Mouse (Mus musculus): ENCODE measurements around the gene Slc35e2. TPM values are rescaled to one million over a fixed set of nuclear protein-coding genes. Genes with fewer than 3 reads are reported as not detected.

Gene Slc35e2
- polyA plus RNA-seq, 1 experiment from 2014 or later: 6.3 TPM

GRCm38 (mm10) chr4:155605132-155605531 is 3.9 kb downstream of the Slc35e2 start:
- Histone ChIP-seq H3K9ac (ENCODE audit: low read length) (no peak overlapping the region), H3K27ac (ENCODE audit: low read length) (no peak overlapping the region), H3K4me1 (ENCODE audit: control insufficient read depth, insufficient read depth, low read length) (peaks cover 6% of the 10 kb centered on the region), H3K36me3 (ENCODE audit: control insufficient read depth, insufficient read depth, low read length) (peaks cover 2% of the 10 kb centered on the region; the same call in 1 of the 2 replicates), H3K4me2 (ENCODE audit: low read depth, low read length) (no peak overlapping the region), H3K4me3 (replicated peaks; ENCODE audit: low read length) (no peak overlapping the region), H3K9me3 (replicated peaks; ENCODE audit: control insufficient read depth, low read length) (no peaks in the 10 kb centered on the region), H3K27me3 (ENCODE audit: control insufficient read depth, insufficient read depth, low read length) (no peaks in the 10 kb centered on the region)
- no peak for ATAC-seq (ENCODE audit: insufficient read depth, low FRiP score)
- WGBS: 74% methylated on average over 4 of the region's 4 CpGs

GRCm38 (mm10) chr4:155606825-155607224 is 5.6 kb downstream of the Slc35e2 start:
- WGBS: 61% methylated on average over 2 of the region's 2 CpGs
- Histone ChIP-seq H3K4me2 (ENCODE audit: low read depth, low read length) (no peak overlapping the region), H3K27me3 (ENCODE audit: control insufficient read depth, insufficient read depth, low read length) (no peaks in the 10 kb centered on the region), H3K9ac (ENCODE audit: low read length) (no peak overlapping the region), H3K9me3 (replicated peaks; ENCODE audit: control insufficient read depth, low read length) (no peaks in the 10 kb centered on the region), H3K4me3 (replicated peaks; ENCODE audit: low read length) (no peak overlapping the region), H3K4me1 (ENCODE audit: control insufficient read depth, insufficient read depth, low read length) (peaks cover 6% of the 10 kb centered on the region), H3K36me3 (ENCODE audit: control insufficient read depth, insufficient read depth, low read length) (peaks cover 5% of the 10 kb centered on the region; the same call in 1 of the 2 replicates), H3K27ac (ENCODE audit: low read length) (no peak overlapping the region)
- ATAC-seq (ENCODE audit: insufficient read depth, low FRiP score): no peak

GRCm38 (mm10) chr4:155611860-155612259 is 10.6 kb downstream of the Slc35e2 start:
- Histone ChIP-seq H3K9ac (ENCODE audit: low read length) (no peak overlapping the region), H3K4me1 (ENCODE audit: control insufficient read depth, insufficient read depth, low read length) (no peaks in the 10 kb centered on the region), H3K9me3 (replicated peaks; ENCODE audit: control insufficient read depth, low read length) (no peaks in the 10 kb centered on the region), H3K36me3 (ENCODE audit: control insufficient read depth, insufficient read depth, low read length) (peaks cover 13% of the 10 kb centered on the region; the same call in 1 of the 2 replicates), H3K4me2 (ENCODE audit: low read depth, low read length) (no peak overlapping the region), H3K4me3 (replicated peaks; ENCODE audit: low read length) (no peak overlapping the region), H3K27me3 (ENCODE audit: control insufficient read depth, insufficient read depth, low read length) (no peaks in the 10 kb centered on the region), H3K27ac (ENCODE audit: low read length) (no peak overlapping the region)
- no peak for ATAC-seq (ENCODE audit: insufficient read depth, low FRiP score)
- 91% methylated on average over 3 of the region's 3 CpGs for WGBS

GRCm38 (mm10) chr4:155613264-155613663 is 12.0 kb downstream of the Slc35e2 start:
- WGBS: 97% methylated on average over 3 of the region's 3 CpGs
- H3K9ac ChIP-seq (ENCODE audit: low read length): no peak overlapping the region
- peaks cover 18% of the 10 kb centered on the region for H3K36me3 ChIP-seq (ENCODE audit: control insufficient read depth, insufficient read depth, low read length)
- H3K4me2 ChIP-seq (ENCODE audit: low read depth, low read length): no peak overlapping the region
- no peak overlapping the region for H3K27ac ChIP-seq (ENCODE audit: low read length)
- no peak overlapping the region for H3K4me3 ChIP-seq (replicated peaks; ENCODE audit: low read length)
- H3K4me1 ChIP-seq (ENCODE audit: control insufficient read depth, insufficient read depth, low read length): no peaks in the 10 kb centered on the region
- no peaks in the 10 kb centered on the region for H3K27me3 ChIP-seq (ENCODE audit: control insufficient read depth, insufficient read depth, low read length)
- ATAC-seq (ENCODE audit: insufficient read depth, low FRiP score): no peak
- H3K9me3 ChIP-seq (replicated peaks; ENCODE audit: control insufficient read depth, low read length): no peaks in the 10 kb centered on the region

- Histone ChIP-seq H3K9me3 (replicated peaks; ENCODE audit: control insufficient read depth, low read length) (no peaks in the 10 kb centered on the region), H3K9ac (ENCODE audit: low read length) (no peak overlapping the region), H3K4me2 (ENCODE audit: low read depth, low read length) (no peak overlapping the region), H3K27me3 (ENCODE audit: control insufficient read depth, insufficient read depth, low read length) (no peaks in the 10 kb centered on the region), H3K36me3 (ENCODE audit: control insufficient read depth, insufficient read depth, low read length) (peaks cover 10% of the 10 kb centered on the region), H3K4me3 (replicated peaks; ENCODE audit: low read length) (no peak overlapping the region), H3K4me1 (ENCODE audit: control insufficient read depth, insufficient read depth, low read length) (no peaks in the 10 kb centered on the region), H3K27ac (ENCODE audit: low read length) (no peak overlapping the region)
- WGBS: 85% methylated on average over 5 of the region's 5 CpGs
- ATAC-seq (ENCODE audit: insufficient read depth, low FRiP score): no peak
Observed at GRCm38 (mm10) chr4:155618321-155618720, 17.1 kb downstream of the Slc35e2 start.

GRCm38 (mm10) chr4:155624338-155625291 is 23.4 kb downstream of the Slc35e2 start, which contains the start of gene Cdk11b:
Gene Cdk11b, plus strand, starts transcription at chr4:155624854.
- WGBS: under 1% methylated on average over 84 of the region's 84 CpGs
- H3K4me1 ChIP-seq (ENCODE audit: control insufficient read depth, insufficient read depth, low read length): 0 out of 2 replicates have a peak, but pooled peaks cover 3% of the 10 kb centered on the region
- peak within 1 kb of the TSS; percentile 88 for H3K9ac ChIP-seq (ENCODE audit: low read length)
- ATAC-seq (ENCODE audit: insufficient read depth, low FRiP score): peak; percentile 100
- H3K4me2 ChIP-seq (ENCODE audit: low read depth, low read length): peak within 1 kb of the TSS; percentile 89
- H3K36me3 ChIP-seq (ENCODE audit: control insufficient read depth, insufficient read depth, low read length): peaks cover 13% of the 10 kb centered on the region; the same call in 1 of the 2 replicates
- no peaks in the 10 kb centered on the region for H3K27me3 ChIP-seq (ENCODE audit: control insufficient read depth, insufficient read depth, low read length)
- H3K4me3 ChIP-seq (replicated peaks; ENCODE audit: low read length): peak within 1 kb of the TSS; percentile 92
- peak within 1 kb of the TSS; percentile 94 for H3K27ac ChIP-seq (ENCODE audit: low read length)
- no peaks in the 10 kb centered on the region for H3K9me3 ChIP-seq (replicated peaks; ENCODE audit: control insufficient read depth, low read length)

- no peak overlapping the region for H3K9ac ChIP-seq (ENCODE audit: low read length)
- H3K9me3 ChIP-seq (replicated peaks; ENCODE audit: control insufficient read depth, low read length): no peaks in the 10 kb centered on the region
- H3K4me3 ChIP-seq (replicated peaks; ENCODE audit: low read length): no peak overlapping the region
- H3K36me3 ChIP-seq (ENCODE audit: control insufficient read depth, insufficient read depth, low read length): peaks cover 23% of the 10 kb centered on the region
- 0 out of 2 replicates have a peak, but pooled peaks cover 2% of the 10 kb centered on the region for H3K4me1 ChIP-seq (ENCODE audit: control insufficient read depth, insufficient read depth, low read length)
- H3K27ac ChIP-seq (ENCODE audit: low read length): no peak overlapping the region
- H3K27me3 ChIP-seq (ENCODE audit: control insufficient read depth, insufficient read depth, low read length): no peaks in the 10 kb centered on the region
- ATAC-seq (ENCODE audit: insufficient read depth, low FRiP score): no peak
- WGBS: 84% methylated on average over 6 of the region's 6 CpGs
- no peak overlapping the region for H3K4me2 ChIP-seq (ENCODE audit: low read depth, low read length)
Observed at GRCm38 (mm10) chr4:155630267-155630666, 29.1 kb downstream of the Slc35e2 start.

GRCm38 (mm10) chr4:155635766-155636499 is 34.7 kb downstream of the Slc35e2 start:
- Histone ChIP-seq H3K27me3 (ENCODE audit: control insufficient read depth, insufficient read depth, low read length) (no peaks in the 10 kb centered on the region), H3K9me3 (replicated peaks; ENCODE audit: control insufficient read depth, low read length) (no peaks in the 10 kb centered on the region), H3K9ac (ENCODE audit: low read length) (no peak overlapping the region), H3K36me3 (ENCODE audit: control insufficient read depth, insufficient read depth, low read length) (peaks cover 20% of the 10 kb centered on the region), H3K27ac (ENCODE audit: low read length) (no peak overlapping the region), H3K4me2 (ENCODE audit: low read depth, low read length) (no peak overlapping the region), H3K4me1 (ENCODE audit: control insufficient read depth, insufficient read depth, low read length) (no peaks in the 10 kb centered on the region), H3K4me3 (replicated peaks; ENCODE audit: low read length) (no peak overlapping the region)
- peak; percentile 82 for ATAC-seq (ENCODE audit: insufficient read depth, low FRiP score)

- Histone ChIP-seq H3K9ac (ENCODE audit: low read length) (no peak overlapping the region), H3K4me3 (replicated peaks; ENCODE audit: low read length) (no peak overlapping the region), H3K4me2 (ENCODE audit: low read depth, low read length) (no peak overlapping the region), H3K27me3 (ENCODE audit: control insufficient read depth, insufficient read depth, low read length) (no peaks in the 10 kb centered on the region), H3K27ac (ENCODE audit: low read length) (no peak overlapping the region), H3K36me3 (ENCODE audit: control insufficient read depth, insufficient read depth, low read length) (peaks cover 29% of the 10 kb centered on the region), H3K9me3 (replicated peaks; ENCODE audit: control insufficient read depth, low read length) (no peaks in the 10 kb centered on the region), H3K4me1 (ENCODE audit: control insufficient read depth, insufficient read depth, low read length) (no peaks in the 10 kb centered on the region)
- 76% methylated on average over 1 of the region's 1 CpGs for WGBS
- ATAC-seq (ENCODE audit: insufficient read depth, low FRiP score): no peak
Observed at GRCm38 (mm10) chr4:155643531-155643930, 42.3 kb downstream of the Slc35e2 start.

All from stomach, embryonic 16.5 days (tissue).